Mouse (Mus musculus) layer of hippocampus, adult 18-20 months (tissue): ENCODE data around the gene Coro2a. TPM values are rescaled to one million over a fixed set of nuclear protein-coding genes. Genes with fewer than 3 reads are reported as not detected.

Source experiments
- DNase-seq, 2 experiments: peaks; one replicate each; pipeline ENCODE4 v3.0.0; 2022; ENCODE audit warnings: low spot score in 2 of 2
- total RNA-seq, 2 experiments: library from RNA; stranded (reverse); gene quantifications; 2 replicates each; pipeline ENCODE4 v1.2.3; 2021

Gene Coro2a
- total RNA-seq, 2 experiments from 2014 or later = 14.9 to 16.3 TPM

DNA sequence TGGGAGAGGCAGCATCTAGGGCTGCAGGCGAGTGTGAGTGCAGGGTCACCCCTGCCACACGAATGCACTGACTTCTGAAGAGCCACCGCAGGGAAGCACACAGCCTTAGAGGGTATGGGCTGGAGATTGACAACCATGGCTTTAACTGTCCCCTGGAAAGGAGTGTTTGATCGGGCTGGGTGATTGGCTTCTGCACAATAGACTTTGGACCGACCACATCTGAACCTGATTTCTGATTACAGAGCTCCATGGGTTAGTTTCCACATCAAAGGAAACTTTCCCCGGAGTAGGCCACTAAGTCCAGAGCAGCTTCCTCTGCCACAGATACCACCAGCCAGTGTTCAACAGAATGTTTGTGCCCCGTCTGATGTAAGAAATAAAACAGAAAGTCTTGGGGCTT, 72.3 kb downstream of the Coro2a start:
- DNase-seq = no peak

- no peak for DNase-seq
Observed at GRCm38 (mm10) chr4:46527558-46527926, 74.5 kb downstream of the Coro2a start.

DNA sequence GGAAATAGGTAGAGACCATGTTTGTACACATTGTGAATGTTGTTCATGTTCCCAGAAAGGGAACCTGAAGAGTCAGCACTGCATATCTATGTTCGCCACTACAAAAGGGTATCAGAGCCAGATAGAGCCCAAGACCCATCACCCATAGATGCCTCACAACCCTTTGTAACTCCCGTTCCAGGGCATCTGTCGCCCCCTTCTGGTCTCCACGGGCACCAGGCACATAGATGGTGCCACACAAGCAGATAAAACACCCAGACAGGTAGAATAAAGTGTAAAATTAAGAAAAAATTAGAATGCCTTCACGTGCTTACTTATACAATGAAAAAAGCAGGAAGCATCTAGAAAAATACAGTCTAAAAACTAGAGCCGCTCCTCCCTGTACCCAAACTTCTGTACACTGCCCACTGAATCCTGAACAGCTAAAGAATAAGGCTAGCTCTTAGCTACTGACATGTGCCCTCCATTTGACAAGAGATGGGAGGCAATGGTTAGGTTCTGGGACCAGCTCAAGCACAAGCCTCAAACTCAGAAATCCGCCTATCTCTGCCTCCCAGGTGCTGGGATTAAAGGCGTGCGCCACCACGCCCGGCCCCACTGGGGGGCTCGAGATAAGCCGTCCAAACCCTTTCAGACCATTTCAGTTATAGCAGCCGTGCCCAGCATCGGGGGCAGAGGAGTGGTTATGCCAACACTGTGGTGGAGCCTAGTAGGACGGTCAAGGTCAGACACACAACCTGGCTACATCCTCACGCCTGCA, 75.0 kb downstream of the Coro2a start:
- no peak for DNase-seq

GRCm38 (mm10) chr4:46526226-46526625, 75.8 kb downstream of the Coro2a start:
- DNase-seq = no peak

GRCm38 (mm10) chr4:46523324-46523723, 78.7 kb downstream of the Coro2a start:
- DNase-seq = no peak

DNA sequence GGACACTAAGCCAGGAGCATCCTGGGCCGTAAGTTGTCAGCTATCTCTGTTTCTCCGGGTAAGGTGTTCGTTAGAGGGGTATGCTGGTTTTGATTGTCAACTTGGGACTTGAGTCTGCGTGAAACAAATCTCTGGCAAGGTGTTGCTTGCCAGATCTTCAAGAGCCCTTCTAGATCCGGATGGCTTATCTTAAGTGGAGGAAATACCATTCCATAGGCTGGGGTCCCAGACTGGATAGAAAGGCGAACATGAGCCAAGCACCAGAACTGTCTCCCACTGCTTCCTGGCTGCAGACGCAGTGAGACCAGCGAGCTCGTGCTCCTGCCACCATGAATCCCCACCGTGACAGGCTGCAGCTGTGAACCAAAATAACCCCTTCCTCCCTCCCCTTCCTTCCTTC, 80.5 kb downstream of the Coro2a start:
- DNase-seq = no peak

DNA sequence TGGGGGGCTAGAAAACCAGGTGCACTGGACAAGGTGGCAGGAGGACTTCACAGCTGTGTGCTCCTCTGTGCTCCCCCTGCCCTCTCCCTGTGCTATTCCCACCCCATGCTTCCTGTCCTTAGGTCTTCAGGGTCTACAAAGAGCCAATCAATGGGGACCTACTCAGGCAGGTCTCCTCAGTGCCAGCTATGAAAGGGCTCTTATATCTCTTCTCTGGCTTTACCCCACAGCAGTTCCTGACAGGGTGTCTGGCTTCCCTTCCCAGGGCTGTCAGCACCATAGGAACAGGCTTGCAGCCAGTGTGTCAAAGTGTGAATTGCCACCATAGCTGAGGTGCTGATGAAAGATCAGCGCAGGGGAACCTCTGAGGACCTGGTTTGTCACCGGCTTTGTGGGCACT, 81.5 kb downstream of the Coro2a start:
- no peak for DNase-seq

DNA sequence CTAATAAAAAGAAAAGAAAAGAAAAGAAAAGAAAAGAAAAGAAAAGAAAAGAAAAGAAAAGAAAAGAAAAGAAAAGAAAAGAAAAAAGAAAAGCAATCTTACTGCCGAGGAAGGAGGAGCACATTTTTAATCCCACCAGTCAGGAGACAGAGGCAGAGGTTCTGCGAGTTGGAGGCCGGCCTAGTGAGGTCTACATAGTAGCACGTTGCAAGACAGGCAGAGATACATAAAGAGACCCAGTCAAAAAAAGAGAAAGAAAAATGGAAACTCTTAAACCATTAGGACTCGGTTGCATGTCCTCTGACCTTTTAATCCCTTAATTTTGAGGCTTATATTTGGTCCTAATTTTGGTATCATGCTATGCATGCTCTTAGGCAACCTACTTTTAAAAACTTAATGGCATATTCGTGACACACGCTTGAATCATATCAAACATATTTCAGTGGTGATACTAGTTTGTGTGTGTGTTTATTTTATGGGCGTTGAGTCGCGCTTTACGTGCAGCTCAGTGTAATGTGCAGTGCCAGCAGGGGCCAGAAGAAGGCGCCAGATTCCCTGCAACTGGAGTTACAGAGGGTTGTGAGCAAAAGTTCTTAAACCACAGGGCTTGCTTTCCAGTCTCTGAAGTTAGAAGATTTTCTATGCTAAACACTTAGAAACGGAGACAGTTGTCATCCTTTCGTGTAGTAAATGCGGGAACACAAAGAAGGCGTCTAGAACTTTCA, 94.1 kb downstream of the Coro2a start:
- peak in 1 of 2 experiments; percentile 83 for DNase-seq

DNA sequence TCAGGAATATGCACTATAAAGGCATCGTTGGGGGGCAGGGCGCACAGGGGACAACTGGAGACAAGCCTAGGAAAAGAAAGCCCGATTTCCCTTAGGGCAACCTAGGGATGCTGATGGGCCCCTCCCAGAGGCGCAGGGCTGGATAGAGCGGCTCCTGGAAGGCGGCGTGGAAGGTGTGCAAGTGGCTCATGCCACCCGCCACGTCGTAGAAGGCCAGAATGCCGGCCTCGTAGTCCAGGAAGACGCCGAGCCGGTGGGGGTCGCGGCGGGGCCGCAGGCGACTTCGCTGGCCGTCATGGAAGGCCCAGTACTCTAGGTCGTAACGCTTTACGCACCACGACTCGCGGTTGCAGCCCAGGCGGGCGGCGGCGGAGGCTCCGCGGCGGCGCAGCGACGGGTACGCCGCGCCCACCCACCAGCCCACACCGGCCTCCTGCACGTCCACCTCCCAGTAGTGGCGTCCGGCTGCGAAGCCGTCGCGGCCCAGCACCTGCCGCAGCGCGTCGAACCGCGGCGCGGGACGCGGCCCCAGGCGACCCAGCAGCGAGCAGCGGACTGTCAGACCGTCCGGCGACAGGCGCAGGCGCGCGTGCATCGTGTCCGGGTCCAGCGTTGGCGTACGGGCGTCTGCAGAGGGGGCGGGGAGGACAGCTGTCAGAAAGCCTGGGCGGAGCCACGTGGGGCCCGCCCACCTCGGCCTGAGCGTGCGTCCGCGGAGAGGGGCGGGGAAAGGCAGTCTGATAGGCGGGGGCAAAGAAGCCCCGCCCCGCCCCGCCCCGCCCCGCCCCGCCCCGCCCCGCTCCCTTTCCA, 95.0 kb downstream of the Coro2a start:
- peak; percentile 93 to 97 for DNase-seq

GRCm38 (mm10) chr4:46505361-46506057, 96.5 kb downstream of the Coro2a start:
- no peak for DNase-seq

GRCm38 (mm10) chr4:46503881-46504280, 98.1 kb downstream of the Coro2a start:
- DNase-seq = no peak

GRCm38 (mm10) chr4:46502606-46503502, 99.1 kb downstream of the Coro2a start:
- DNase-seq = no peak

DNA sequence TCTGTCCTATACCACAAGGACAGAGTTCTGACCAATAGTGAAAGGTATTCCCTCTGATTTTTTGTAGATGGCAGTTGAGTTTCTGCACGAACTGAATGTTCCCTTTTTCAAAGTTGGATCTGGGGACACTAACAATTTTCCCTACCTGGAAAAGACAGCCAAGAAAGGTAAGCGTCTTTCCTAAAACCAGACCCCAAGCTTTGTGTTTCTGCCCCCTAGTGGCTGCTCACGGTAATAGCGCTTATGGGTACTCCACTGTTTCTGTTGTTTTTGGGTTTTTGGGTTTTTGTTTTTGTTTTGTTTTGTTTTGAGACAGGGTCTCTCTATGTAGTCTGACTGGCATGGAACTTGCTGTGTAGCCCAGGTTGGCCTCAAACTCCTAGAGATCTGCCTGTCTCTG, 103.0 kb downstream of the Coro2a start:
- peak in 1 of 2 experiments; percentile 44 for DNase-seq

DNA sequence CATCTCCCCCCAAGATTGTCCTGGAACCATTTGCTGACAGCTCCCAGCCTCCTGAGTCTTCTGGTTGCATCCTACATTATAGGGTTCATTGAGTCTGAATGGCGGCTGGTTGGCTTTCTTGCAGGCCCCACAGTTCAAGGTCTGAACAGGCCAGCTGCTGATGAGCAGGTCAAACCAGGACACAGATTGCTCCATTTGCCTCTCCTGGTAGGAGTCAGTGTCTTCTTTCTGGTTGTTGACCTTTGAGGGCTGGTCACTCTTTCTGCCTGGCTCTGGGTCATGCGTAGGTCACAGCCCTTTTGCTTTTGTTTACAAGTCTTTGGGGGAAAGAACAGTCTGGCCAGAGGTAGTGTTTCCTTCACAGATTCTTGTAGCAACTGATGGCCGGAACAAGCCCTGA, 103.5 kb downstream of the Coro2a start:
- DNase-seq = no peak

GRCm38 (mm10) chr4:46497286-46497892, 104.6 kb downstream of the Coro2a start:
- peak in 1 of 2 experiments; percentile 70 for DNase-seq

DNA sequence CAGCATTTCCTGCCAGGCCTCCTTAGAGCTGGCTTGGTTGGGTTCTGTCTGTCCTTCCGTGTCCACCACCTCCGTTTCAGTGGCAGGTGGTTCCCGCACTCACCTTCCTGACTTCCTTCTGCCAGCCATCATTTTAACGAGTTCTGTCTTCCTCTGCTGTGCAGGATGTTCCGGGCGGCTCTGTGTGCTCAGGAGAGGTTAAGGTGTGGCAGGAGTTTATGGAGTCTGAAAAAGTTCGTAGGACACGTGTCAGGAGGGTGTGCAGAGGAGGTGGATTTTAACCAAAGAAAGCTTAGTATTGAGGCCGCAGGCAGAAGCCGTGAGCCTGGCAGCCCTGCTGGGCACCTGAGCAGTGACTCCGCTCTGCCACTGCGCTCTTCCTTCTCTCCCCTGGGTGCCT, 106.5 kb downstream of the Coro2a start:
- no peak for DNase-seq

DNA sequence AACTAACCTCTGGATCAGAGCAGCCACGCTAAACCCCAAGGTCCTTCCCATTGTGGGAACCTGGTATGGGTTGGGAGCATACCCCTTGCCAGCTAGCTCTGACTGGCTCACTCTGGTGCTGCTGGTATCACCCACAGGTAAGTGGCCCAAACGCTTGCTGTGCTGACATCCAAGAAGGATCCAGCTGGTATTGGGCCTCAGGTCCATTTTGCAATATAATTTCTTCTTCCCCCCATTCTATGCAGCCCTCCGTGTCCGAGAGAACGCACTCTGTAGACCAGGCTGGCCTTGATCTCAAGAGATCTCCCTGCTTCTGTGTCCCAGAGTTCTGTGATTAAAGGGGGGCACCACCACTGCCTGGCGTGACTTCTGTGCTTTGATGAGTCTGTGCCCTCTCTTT, 108.9 kb downstream of the Coro2a start:
- no peak for DNase-seq

DNA sequence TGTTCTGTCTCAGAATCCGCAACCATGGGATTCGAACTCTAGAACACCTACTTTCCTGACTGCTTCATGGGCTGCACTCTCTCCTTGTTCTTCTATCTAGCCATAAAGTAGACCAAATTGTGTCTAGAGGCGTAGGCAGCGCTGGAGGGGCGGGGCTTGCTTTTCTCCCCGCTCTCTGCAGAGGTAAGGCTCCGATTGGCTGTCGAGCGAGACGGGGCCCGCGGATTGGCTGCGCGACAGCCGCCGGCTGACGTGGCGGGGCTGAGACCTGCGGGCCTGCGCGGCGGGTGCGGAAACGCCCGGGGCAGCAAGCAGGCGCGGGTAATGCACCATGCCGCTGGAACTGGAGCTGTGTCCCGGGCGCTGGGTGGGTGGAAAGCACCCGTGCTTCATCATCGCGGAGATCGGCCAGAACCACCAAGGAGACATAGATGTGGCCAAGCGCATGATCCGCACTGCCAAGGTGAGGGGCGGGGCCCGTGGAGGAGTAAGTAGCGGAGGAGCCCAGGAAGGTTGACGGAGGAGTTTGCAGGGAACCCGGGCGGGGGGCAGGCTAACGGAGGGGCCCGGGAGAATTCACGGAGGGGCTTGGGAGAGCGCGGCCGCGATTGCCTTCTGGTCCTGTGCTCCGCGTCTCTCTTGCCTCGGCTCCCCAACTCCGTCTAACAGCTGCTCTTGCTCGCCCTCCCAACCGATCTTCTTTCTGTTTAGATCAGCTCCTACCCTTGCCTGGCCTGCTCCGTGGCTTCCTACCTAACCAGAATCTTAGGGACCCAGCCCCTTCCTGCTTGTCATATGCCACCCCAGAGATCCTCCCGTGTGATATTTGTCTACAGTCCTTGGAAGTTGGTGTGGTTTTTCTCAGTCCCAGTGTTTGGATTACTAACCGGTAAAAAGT, 112.7 kb downstream of the Coro2a start, which contains the start of gene Nans:
TSS of gene Nans (plus strand) at position 221 of the 898 bp plus-strand sequence.
- DNase-seq = peak; percentile 92 to 95

DNA sequence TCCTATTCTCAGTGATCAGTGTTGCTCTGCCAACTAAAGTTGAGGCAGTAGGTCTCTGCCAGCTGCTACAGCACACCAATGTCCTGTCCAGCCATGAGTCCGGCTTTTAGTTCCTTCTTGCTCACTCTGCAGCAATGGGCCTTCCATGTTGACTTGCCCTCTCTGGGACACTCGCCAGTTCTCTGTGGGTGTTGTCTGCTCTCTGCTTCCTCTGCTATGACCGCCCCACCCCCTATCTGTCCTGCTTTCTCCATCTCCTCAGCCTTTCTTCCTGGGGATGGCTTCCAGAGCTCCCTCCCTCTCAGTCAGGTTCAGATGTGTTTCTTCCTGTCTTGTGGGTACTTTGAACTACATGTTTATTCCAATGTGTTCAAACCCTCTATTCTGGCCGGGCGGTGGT, 114.7 kb downstream of the Coro2a start:
- DNase-seq = peak in 1 of 2 experiments; percentile 44
